Mouse (Mus musculus): ENCODE measurements around the gene Xpnpep3. TPM values are rescaled to one million over a fixed set of nuclear protein-coding genes. Genes with fewer than 3 reads are reported as not detected.

Gene Xpnpep3
- polyA plus RNA-seq, 1 experiment from 2014 or later, result 3.7 TPM

DNA sequence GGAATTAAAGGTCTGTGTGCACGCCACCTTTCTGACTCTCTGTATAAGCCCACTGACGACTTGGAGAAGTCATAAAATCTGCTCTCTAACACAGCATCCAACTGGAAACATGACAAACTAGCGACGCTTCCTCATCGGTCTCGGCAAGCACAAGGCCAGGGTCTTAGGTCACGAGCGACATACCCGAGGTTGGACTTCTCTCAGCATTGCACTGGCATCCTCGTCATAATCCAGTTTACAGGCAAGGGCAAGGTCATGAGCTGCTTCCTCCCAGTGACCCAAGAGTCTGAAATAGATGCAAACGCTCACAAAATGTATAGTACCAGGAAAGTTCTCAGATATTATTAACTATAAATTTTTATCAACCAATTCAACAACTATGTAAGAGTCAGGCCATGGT, 25.3 kb upstream of the Xpnpep3 start:
- H3K27me3 ChIP-seq (ENCODE audit: control insufficient read depth, insufficient read depth, low read length), result no peaks in the 10 kb centered on the region
- H3K27ac ChIP-seq (replicated peaks), result no peak overlapping the region
- ATAC-seq (ENCODE audit: low FRiP score, low TSS enrichment), result no peak
- H3K4me3 ChIP-seq (ENCODE audit: low read depth, low read length), result no peak overlapping the region
- H3K9me3 ChIP-seq (ENCODE audit: control insufficient read depth, low read length), result no peaks in the 10 kb centered on the region
- WGBS, result 84% methylated on average over 11 of the region's 11 CpGs
- H3K4me2 ChIP-seq (replicated peaks; ENCODE audit: low read depth), result no peak overlapping the region
- no peaks in the 10 kb centered on the region for H3K4me1 ChIP-seq (replicated peaks; ENCODE audit: control insufficient read depth, insufficient read depth)
- no peak for TF ChIP-seq EP300 (optimal IDR thresholded peaks at IDR 0.05)
- TF ChIP-seq CTCF (IDR thresholded peaks at IDR 0.05; ENCODE audit: low read depth), result no peak
- H3K36me3 ChIP-seq (ENCODE audit: control insufficient read depth, insufficient read depth, low read length), result peaks cover 14% of the 10 kb centered on the region
- DNase-seq (ENCODE audit: low spot score), result no peak
- H3K9ac ChIP-seq (ENCODE audit: low read length), result no peak overlapping the region

DNA sequence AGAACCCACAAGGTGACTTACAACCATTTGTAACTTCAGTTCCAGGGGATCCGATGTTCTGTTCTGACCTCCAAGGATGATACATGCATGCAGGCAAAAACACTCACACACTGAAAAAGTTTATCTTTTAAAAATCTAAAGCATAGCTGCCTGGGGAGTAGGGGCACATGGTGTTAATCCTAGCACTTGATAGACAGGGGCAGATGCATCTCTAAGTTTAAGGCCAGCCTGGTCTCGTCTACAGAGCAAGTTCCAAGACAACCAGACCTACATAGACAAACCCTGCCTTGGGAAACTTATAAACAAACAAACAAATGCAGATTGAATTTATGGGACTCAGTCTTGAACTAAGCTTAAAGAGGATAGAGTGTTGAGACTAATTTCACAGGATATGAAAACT, 21.1 kb upstream of the Xpnpep3 start:
- H3K9me3 ChIP-seq (ENCODE audit: control insufficient read depth, low read length), result no peaks in the 10 kb centered on the region
- H3K27me3 ChIP-seq (ENCODE audit: control insufficient read depth, insufficient read depth, low read length), result no peaks in the 10 kb centered on the region
- H3K4me1 ChIP-seq (replicated peaks; ENCODE audit: control insufficient read depth, insufficient read depth), result no peaks in the 10 kb centered on the region
- H3K27ac ChIP-seq (replicated peaks), result no peak overlapping the region
- no peak overlapping the region for H3K9ac ChIP-seq (ENCODE audit: low read length)
- DNase-seq (ENCODE audit: low spot score) (no peak), ATAC-seq (ENCODE audit: low FRiP score, low TSS enrichment) (no peak)
- 77% methylated on average over 2 of the region's 2 CpGs for WGBS
- peaks cover 22% of the 10 kb centered on the region for H3K36me3 ChIP-seq (ENCODE audit: control insufficient read depth, insufficient read depth, low read length)
- no peak overlapping the region for H3K4me2 ChIP-seq (replicated peaks; ENCODE audit: low read depth)
- TF ChIP-seq CTCF (IDR thresholded peaks at IDR 0.05; ENCODE audit: low read depth), result no peak
- no peak for TF ChIP-seq EP300 (optimal IDR thresholded peaks at IDR 0.05)
- H3K4me3 ChIP-seq (ENCODE audit: low read depth, low read length), result no peak overlapping the region

DNA sequence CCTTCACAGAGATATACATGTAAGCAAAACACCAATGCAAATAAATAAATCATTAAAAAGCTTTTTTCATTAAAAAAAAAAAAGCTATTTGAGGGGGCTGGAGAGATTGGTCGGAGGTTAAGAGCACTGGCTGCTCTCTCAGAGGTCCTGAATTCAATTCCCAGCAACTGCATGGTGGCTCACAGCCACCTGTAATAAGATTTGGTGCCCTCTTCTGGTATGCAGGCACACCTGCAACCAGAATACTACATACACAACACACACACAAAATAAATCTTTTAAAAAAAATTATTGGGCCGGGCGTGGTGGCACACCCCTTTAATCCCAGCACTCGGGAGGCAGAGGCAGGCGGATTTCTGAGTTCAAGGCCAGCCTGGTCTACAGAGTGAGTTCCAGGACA, 13.6 kb upstream of the Xpnpep3 start:
- H3K4me2 ChIP-seq (replicated peaks; ENCODE audit: low read depth), result no peak overlapping the region
- no peak overlapping the region for H3K9ac ChIP-seq (ENCODE audit: low read length)
- H3K4me3 ChIP-seq (ENCODE audit: low read depth, low read length), result no peak overlapping the region
- no peaks in the 10 kb centered on the region for H3K9me3 ChIP-seq (ENCODE audit: control insufficient read depth, low read length)
- H3K27me3 ChIP-seq (ENCODE audit: control insufficient read depth, insufficient read depth, low read length), result no peaks in the 10 kb centered on the region
- H3K36me3 ChIP-seq (ENCODE audit: control insufficient read depth, insufficient read depth, low read length), result peaks cover 35% of the 10 kb centered on the region
- 95% methylated on average over 5 of the region's 5 CpGs for WGBS
- no peak overlapping the region for H3K27ac ChIP-seq (replicated peaks)
- ATAC-seq (ENCODE audit: low FRiP score, low TSS enrichment) (no peak), DNase-seq (ENCODE audit: low spot score) (no peak)
- TF ChIP-seq CTCF (IDR thresholded peaks at IDR 0.05; ENCODE audit: low read depth) (peak; percentile 43), EP300 (optimal IDR thresholded peaks at IDR 0.05) (no peak)
- no peaks in the 10 kb centered on the region for H3K4me1 ChIP-seq (replicated peaks; ENCODE audit: control insufficient read depth, insufficient read depth)

DNA sequence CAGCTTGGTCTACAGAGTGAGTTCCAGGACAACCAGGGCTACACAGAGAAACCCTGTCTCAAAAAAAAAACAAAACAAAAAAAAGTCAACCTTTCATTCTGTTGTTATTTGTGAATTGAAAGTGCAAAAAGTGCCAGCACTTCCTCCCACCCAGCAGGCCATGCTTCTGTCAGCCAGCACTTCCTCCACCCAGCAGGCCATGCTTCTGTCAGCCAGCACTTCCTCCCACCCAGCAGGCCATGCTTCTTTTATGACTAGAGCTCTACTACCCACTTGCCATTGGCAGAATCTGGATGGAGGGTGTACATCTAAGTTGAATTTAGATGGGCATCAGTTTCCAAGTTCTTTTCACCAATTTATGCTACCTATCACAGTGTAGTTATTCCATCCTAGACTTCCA, 6.9 kb upstream of the Xpnpep3 start:
- TF ChIP-seq CTCF (IDR thresholded peaks at IDR 0.05; ENCODE audit: low read depth) (no peak), EP300 (optimal IDR thresholded peaks at IDR 0.05) (no peak)
- H3K4me2 ChIP-seq (replicated peaks; ENCODE audit: low read depth), result no peak overlapping the region
- DNase-seq (ENCODE audit: low spot score) (no peak), ATAC-seq (ENCODE audit: low FRiP score, low TSS enrichment) (no peak)
- no peak overlapping the region for H3K9ac ChIP-seq (ENCODE audit: low read length)
- no peaks in the 10 kb centered on the region for H3K9me3 ChIP-seq (ENCODE audit: control insufficient read depth, low read length)
- peaks cover 12% of the 10 kb centered on the region; the same call in 1 of the 2 replicates for H3K36me3 ChIP-seq (ENCODE audit: control insufficient read depth, insufficient read depth, low read length)
- H3K27me3 ChIP-seq (ENCODE audit: control insufficient read depth, insufficient read depth, low read length), result no peaks in the 10 kb centered on the region
- no peak overlapping the region for H3K27ac ChIP-seq (replicated peaks)
- no peaks in the 10 kb centered on the region; the same call in 1 of the 2 replicates for H3K4me1 ChIP-seq (replicated peaks; ENCODE audit: control insufficient read depth, insufficient read depth)
- no peak overlapping the region for H3K4me3 ChIP-seq (ENCODE audit: low read depth, low read length)

DNA sequence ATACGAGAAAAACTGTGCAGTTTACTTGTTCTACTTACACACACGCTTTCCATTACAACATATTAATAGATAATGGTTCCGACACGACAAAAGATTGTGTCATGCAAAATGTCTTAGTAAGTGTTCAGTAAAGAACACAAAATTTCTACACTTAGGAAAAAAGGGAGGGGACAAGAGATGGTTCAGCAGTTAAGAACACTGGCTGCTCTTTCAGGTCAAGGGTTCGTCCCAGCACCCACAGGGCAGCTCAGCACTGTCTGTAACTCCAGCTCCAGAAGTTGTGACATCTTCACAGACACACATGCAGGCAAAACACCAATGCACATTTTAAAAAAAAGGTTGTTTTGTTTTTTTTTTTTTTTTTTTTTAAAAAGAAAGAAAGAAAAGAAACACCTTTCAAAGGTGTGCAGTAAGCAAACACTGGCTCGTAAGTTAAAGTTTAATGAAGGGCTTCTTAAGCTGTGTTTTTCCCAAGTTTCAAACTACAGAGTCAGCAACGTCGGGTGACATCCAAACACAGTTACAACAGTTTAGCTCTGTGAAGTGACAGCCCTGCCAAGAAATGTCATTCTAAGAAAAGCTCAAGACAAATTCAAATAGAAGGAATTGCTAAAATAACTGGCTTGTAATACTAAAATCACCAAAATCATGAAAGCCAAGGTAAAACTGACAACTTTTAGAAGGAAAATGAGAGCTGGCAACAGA, 5.6 kb upstream of the Xpnpep3 start:
- 62% methylated on average over 8 of the region's 8 CpGs for WGBS
- H3K27ac ChIP-seq (replicated peaks), result no peak overlapping the region
- H3K4me3 ChIP-seq (ENCODE audit: low read depth, low read length), result no peak overlapping the region
- H3K36me3 ChIP-seq (ENCODE audit: control insufficient read depth, insufficient read depth, low read length), result peaks cover 10% of the 10 kb centered on the region; the same call in 1 of the 2 replicates
- ATAC-seq (ENCODE audit: low FRiP score, low TSS enrichment) (no peak), DNase-seq (ENCODE audit: low spot score) (no peak)
- H3K9me3 ChIP-seq (ENCODE audit: control insufficient read depth, low read length), result no peaks in the 10 kb centered on the region
- no peak for TF ChIP-seq CTCF (IDR thresholded peaks at IDR 0.05; ENCODE audit: low read depth)
- H3K4me2 ChIP-seq (replicated peaks; ENCODE audit: low read depth), result no peak overlapping the region
- H3K4me1 ChIP-seq (replicated peaks; ENCODE audit: control insufficient read depth, insufficient read depth), result no peaks in the 10 kb centered on the region; the same call in 1 of the 2 replicates
- no peak overlapping the region for H3K9ac ChIP-seq (ENCODE audit: low read length)
- no peaks in the 10 kb centered on the region for H3K27me3 ChIP-seq (ENCODE audit: control insufficient read depth, insufficient read depth, low read length)

DNA sequence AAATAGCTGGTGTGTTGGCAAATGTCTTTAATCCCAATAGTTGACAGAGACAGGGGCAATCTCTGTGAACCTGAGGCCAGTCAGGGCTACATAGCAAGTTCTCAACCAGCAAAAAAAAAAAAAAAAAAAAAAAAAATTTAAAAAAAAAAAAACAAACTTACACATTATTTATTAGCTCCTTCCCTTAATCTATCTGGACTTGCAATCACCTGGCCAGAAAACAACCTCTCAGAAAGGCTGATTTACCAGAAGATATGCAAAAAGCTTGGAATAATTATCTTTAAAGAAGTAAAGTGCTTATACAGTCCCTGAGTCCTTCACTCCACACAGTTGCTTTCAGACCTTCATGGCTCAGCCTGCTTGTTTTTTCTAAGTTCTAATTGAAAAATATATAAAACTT, 1.7 kb upstream of the Xpnpep3 start:
- ATAC-seq (ENCODE audit: low FRiP score, low TSS enrichment), result no peak
- H3K4me1 ChIP-seq (replicated peaks; ENCODE audit: control insufficient read depth, insufficient read depth), result no peaks in the 10 kb centered on the region; the same call in 1 of the 2 replicates
- peak overlapping the region; percentile 67 for H3K4me2 ChIP-seq (replicated peaks; ENCODE audit: low read depth)
- H3K9ac ChIP-seq (ENCODE audit: low read length), result peak overlapping the region; percentile 97; the same call in 1 of the 2 replicates
- peak overlapping the region; percentile 99 for H3K4me3 ChIP-seq (ENCODE audit: low read depth, low read length)
- no peaks in the 10 kb centered on the region for H3K36me3 ChIP-seq (ENCODE audit: control insufficient read depth, insufficient read depth, low read length)
- no peak overlapping the region for H3K27ac ChIP-seq (replicated peaks)
- no peak for TF ChIP-seq CTCF (IDR thresholded peaks at IDR 0.05; ENCODE audit: low read depth)
- TF ChIP-seq EP300 (optimal IDR thresholded peaks at IDR 0.05), result no peak
- DNase-seq (ENCODE audit: low spot score), result no peak
- H3K27me3 ChIP-seq (ENCODE audit: control insufficient read depth, insufficient read depth, low read length), result no peaks in the 10 kb centered on the region
- H3K9me3 ChIP-seq (ENCODE audit: control insufficient read depth, low read length), result no peaks in the 10 kb centered on the region
